Mouse (Mus musculus) lung, adult 18-20 months (tissue): ENCODE data around the gene Baz1b.
"Not testable (repeated sequence)": the region's sequence is repeated elsewhere in the genome, so short reads cannot be mapped to it uniquely, and the experiment has no call there.

Experiments used
- DNase-seq, 2 experiments: peaks; one replicate each; pipeline ENCODE4 v3.0.0; 2022; ENCODE audit warnings: mixed read lengths in 2 of 2

Baz1b gene

DNA sequence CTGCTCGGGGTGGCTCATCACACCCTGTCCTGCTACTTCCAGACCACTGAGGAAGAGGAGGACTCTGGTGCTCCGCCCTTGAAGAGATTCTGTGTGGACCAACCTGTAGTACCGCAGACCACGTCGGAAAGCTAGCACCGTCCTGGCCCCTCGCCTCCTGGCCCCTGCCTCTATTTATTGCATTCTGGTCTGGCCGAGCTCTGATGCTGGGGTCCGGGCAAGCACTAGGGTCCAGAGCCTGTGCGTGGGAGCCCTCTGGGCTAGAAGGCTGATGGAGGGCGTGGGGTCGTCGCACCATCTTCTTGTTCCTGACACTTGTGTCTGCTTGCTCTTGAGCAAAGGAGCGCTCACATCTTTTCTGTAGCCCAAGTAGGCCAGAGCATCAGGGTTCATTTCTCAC is 6.3 kb upstream of the Baz1b start:
- DNase-seq: no peak

DNA sequence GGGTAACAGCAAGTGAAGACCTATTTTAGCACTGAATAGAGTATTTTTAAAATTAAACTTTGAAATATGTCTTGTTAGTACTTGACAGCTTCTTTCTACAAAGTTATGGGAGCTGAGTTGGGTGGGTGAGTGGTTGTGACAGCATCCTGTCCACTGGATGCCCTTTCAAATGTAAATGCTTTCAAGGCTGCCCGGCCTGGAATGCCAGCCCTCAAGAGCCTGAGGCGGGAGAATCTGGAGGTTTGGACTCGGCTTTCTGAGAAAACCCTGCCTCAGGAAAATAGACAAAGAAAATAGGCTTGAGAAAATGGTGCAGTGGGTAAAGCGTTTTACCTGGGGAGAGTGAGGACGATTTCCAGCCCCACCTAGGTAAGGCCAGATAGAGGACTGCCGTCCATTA is 5.3 kb upstream of the Baz1b start:
- DNase-seq: no peak

DNA sequence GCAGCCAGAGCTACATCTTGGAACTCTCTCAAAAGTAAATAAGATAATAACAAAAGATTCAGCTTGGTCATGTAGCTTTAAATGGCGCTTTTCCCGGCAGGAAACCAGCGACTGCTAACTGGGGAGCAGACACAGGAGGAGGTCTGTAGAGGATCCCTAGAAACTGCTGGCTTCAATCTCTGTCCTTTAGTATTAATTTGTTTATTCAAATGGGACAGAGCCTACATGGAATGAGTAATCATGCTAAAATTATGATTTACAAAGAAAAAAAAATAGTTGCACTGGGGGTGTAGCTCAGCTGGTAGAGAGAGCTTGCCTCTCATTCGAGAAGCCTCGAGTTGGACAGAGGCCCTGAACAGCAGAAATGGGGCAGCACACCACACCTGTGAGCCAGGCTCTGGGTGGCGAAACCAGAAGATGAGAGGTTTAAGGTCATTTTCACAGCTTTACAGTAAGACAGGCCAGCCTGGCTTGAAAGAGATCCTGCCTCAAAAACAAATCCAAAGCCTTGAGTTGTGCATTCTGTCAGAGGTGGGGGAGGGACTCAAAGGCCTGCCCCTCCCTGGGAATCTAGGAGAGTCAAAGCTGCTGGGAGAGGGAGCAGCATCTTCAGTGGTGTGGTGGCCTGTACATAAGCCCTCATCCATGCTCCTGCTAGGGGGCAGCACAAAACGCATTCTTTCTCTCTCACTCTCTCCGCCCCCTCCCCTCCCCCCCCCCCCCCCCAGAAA is 3.8 kb upstream of the Baz1b start:
- no peak for DNase-seq

DNA sequence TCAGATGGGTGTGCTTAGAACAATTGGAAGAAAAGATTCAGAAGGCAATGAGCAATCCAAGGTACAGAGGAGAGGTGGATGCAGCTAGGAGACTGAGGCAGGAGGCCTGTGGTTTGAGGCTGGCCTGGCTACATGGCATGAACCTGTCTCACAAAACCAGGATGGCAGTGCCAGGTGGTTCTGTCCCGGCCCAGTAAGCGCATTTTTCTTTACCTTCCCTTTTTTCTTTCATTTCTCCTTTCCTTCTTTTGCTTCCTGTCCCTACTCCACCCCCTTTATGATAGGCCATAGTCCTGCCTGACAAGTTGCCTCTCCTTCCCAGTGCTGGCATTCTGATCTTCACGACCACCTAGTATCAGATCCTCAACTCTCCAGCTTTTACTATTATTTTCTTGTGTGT is 2.0 kb upstream of the Baz1b start:
- no peak for DNase-seq

DNA sequence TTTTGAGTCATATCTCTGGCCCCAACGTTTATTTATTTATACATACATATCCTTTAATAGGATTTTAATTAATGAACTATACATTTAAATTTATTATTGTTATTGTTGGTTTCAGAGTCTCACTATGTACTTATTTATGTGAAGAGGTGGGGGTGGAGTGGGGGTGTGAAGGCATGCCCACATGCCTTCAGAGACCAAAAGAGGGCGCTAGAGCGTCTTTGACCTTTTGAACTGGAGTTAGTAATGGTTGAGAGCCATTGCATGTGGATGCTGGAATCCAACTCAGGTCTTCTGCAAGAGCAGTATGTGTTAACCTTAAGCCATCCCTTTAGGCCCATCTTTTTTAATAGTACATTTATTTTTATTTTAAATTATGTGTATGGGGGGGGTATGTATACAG is 1.5 kb upstream of the Baz1b start:
- no peak for DNase-seq

DNA sequence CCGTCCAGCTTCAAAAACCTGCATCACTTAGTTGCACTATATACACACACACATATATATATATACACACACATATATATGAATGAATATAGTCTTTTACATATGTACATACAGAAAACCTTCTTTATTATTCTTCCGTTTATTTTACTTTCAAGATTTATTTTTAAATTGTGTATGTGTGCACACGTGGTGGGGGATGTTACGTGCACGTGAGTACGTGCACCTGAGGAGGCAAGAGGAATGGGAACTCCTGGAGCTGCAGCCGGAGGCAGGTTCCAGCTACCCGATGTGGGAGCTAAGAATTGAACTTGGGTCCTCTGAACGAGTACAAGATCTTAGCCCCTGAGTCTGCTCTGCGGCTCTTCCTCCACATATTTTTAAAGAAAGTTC is 838 bp upstream of the Baz1b start:
- DNase-seq: no peak

DNA sequence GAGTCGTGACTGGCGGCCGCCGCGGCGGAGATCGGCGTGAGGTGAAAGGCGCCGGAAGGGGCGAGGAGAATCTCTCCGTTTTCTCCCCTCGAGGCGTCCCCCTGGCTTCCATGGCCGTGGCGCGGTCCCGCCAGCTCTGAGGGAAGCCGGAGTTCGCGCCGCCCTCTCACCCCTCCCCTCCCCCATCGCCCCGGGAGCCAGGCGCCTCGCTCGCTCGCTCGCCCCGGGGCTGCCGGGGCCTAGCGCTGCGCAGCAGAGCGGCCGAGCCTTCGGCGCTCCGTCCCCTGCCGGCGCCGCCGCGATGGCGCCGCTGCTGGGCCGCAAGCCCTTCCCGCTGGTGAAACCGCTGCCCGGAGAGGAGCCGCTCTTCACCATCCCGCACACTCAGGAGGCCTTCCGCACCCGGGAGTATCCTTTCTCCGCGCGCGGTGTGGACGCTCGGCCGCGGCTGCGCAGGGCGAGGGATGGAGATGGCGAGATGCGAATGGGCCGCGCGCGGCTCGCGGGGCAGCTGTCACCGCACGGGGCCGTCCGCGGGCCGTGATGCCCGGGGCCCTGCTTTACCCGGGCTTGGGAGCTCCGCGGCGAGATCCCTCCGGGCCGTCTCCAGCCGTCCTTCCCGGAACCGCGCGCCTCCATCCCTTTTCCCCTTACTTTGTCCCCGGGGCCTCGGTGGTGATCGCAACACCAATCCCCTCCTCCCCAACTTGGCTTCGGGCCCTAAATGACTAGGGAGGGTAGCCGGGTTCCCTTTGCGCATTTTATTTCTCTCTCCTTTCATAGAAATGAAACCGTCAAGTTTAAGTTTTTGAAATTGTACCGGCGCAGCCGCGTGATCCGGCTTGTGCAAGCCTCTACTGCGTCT is 517 bp downstream of the Baz1b start:
- peak; percentile 33 to 34 for DNase-seq

DNA sequence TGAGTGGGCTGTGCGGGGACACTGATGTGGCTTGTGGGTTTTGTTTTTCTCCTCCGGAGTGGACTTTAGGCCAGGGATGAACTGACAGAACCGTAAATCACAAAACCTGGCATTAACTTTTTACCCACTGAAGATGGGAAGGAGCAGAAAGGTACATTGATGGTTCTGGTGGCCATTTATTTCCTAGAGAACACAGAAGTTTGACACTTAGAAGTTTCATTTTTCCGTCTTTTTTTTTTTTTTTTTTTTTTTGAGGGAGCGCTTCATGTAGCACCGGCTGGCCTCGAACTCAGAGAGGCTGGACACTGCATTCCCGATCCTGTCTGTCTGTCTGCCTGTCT is 1.1 kb downstream of the Baz1b start:
- DNase-seq: no peak

DNA sequence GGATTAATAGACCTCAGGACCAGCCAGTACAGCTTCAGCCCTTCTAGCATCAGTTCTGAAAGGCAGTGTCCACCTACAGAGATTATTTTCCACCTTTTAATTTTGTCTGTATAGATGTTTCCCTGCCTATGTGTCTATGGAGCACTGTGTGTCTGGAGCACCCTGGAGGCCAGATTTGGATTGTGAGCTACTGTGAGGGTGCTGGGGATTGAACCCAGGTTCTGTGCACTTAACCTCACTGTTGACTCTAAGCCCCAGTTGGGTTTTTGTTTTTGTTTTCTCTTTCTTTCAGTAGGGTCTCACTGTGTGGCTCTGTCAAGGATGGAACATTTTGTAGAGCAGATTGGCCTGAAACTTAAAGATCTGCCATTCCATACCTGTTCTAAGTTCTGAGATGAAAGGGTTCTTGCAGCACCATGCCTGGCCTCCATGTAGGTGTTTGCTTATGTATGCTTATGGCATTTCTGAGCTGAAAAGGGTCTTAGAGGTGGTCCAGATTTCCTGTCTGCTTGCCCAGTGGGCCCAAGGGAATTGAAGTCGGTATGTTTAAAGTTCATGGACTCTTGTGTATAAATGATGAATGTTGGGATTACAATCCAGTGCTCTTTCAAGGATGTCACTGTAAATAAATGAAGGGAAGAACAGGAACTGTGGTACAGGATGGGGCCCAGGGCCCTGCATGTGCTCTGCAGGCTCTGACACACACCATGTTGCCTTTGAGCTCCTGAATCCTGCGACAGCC is 2.4 kb downstream of the Baz1b start:
- DNase-seq: no peak

DNA sequence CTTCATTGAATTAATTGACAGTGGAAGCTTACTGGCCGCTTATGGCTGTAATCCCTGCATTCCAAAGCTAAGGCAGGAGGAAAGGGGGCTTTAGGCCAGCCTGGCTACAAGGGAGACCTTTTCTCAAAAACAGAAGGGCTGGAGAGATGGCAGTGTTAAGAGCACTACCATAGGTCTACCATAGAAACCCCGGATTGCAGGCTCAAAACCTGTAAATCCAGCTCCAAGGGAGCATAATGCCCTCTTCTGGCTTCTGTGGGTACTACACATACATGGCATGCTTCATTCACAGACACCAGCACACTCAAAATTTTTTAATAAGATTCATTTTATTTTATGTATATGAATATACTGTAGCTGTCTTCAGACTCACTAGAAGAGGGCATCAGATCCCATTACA is 4.6 kb downstream of the Baz1b start:
- DNase-seq: peak; percentile 53 to 63

DNA sequence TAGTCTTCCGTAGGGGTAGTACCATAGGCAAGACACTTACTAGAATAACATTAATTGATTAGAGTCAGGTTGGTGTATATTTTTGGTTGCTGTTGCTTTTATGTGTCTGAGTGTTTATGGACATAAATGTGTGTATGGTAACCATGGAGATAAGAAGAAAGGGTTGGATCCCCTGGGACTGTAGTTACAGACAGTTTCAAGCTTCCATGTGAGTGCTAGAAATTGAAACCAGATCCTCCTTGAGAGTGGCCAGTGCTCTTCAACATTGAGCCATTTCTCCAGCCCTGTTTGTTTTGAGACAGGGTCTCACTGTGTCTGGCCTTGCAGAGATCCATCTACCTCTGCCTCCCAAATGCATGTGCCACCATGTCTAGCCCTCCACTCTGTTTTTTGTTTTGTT is 5.4 kb downstream of the Baz1b start:
- no peak for DNase-seq

DNA sequence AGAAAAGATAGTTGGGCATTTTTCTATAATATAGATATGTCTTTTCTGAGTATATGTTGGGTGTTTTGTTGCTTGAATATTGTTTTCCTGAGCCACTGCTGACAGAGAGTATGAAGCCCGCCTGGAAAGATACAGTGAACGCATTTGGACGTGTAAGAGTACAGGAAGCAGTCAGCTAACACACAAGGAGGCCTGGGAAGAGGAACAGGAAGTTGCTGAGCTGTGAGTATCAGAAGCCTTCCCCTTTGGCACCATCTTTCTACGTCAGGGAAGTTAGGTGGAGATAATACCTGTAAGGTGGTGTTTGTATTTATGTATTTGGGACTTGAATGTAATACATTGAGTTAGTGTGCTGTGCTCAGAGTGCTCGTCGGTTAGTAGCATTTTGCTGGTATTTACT is 9.3 kb downstream of the Baz1b start:
- no peak for DNase-seq

DNA sequence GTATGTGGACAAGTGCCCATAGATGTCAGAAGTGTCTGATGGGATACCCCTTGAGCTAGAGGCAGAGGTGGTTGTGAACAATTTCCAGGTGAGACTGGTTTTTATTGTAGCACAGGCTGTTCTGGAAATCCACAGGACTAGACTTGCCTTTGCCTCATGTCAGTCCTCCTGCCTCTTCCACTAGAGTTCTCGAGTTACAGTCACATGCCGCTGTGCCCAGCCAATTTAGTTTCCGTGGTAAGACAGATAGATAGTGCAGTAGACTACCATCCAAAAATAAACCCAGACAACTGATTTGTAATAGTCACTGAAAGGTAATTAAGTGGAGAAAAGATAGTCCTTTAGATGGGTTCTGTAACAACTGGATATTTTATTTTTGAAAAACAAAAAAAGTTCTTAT is 15.7 kb downstream of the Baz1b start:
- DNase-seq: no peak

DNA sequence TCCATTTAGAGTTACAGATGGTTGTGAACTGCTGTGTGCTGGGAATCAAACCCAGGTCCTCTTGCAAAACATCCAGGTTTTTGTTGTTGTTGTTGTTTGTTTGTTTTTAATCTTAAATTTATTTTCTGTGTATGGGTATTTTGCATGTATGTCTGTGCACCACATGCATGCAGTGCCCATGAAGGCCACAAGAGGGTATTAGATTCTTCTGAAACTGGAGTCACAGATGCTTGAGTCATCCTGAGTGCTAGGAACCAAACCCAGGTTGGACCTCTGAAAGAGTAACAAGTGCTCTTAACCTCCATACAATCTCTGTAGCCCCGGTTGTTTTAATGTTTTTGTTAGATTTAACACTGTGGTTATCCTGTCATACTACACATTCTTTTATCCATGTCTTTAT is 21.1 kb downstream of the Baz1b start:
- DNase-seq: no peak

DNA sequence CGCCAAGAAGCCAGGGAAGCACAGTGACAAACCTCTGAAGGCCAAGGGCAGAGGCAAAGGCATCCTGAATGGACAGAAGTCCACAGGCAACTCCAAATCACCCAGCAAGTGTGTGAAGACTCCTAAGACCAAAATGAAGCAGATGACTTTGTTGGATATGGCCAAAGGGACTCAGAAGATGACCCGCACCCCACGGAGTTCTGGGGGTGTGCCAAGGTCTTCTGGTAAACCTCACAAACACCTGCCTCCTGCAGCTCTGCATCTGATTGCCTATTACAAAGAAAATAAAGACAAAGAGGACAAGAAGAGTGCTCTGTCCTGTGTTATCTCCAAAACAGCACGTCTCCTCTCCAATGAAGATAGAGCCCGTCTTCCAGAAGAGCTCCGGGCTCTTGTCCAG is 29.8 kb downstream of the Baz1b start:
- DNase-seq: no peak

DNA sequence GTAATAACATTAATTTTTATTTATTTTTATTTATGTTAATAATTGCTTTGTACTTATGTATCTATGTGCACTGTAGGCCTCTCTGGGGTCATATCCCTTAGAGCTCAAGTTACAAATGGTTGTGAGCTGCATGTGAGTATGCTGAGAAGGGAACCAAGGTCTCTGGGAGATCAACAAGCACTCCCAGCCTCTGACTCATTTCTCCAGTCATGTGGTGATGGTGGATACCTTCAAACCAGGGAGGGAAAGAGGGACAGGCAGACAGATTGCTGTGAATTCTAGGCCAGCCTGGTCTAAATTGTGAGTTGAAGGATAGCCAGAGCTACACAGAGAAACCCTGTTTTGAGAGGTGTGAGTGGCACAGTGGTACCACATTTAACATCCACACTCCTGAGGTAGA is 33.9 kb downstream of the Baz1b start:
- DNase-seq: no peak

DNA sequence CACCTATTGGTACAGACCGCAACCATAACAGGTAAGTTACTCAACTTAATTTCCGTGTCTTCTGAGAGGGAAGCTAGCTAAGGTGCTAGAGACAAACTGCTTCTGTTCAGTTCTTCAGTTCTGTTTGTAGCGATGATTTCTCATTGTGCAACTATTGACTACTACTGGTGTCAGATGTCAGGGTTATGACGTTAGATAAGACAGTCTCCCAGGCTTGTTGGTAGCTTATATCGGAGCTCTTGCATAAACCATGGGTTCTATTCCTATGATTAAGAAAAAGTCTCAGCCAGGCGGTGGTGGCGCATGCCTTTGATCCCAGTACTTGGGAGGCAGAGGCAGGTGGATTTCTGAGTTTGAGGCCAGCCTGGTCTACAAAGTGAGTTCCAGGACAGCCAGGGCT is 35.0 kb downstream of the Baz1b start:
- DNase-seq: no peak

DNA sequence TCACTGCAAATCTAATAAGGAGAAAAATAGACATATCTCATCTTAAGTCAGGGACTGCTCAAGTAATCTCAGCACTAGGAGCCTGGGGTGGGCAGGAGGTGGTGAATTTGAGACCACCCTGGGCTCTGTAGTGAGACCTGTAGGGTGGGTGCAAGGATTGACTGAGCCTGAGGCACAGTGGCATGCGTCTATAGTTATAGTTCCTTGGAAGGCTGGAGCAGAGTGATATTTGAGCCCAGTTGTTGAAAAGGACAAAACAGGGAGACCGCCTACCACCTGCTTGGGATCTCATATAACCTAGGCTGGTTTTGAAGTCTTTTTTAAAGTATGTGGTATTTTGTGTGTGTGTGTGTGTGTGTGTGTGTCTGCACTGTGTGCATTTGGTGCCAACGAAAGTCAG is 37.1 kb downstream of the Baz1b start:
- DNase-seq: no peak

DNA sequence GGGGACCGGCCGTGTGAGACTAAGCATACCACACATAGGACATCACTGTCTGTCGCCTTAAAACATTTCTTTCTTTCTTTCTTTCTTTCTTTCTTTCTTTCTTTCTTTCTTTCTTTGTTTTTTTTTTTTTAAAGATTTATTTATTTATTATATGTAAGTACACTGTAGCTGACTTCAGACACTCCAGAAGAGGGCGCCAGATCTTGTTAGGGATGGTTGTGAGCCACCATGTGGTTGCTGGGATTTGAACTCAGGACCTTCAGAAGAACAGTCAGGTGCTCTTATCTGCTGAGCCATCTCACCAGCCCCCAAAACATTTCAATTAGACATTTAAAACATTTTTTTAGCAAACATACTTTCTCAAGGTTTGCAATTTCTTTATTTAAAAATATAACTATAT is 38.8 kb downstream of the Baz1b start:
- not testable (repeated sequence) for DNase-seq

DNA sequence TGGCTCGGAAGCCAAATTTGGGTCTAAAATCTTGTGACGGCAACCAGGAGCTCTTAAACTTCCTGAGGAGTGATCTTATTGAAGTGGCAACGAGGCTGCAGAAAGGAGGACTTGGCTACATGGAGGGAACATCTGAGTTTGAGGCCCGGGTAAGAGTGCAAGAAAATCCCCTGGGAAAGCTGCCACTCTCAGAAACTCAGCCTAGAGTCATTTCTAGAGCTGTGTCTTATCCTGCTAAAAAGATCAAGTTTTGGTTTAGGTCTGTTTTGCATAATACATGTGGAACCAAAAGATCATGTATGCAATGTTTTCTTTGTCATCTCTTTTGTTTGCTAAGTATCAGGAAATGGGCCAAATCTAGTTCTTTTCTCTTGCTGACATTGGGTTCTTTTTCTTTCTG is 43.1 kb downstream of the Baz1b start:
- no peak for DNase-seq

DNA sequence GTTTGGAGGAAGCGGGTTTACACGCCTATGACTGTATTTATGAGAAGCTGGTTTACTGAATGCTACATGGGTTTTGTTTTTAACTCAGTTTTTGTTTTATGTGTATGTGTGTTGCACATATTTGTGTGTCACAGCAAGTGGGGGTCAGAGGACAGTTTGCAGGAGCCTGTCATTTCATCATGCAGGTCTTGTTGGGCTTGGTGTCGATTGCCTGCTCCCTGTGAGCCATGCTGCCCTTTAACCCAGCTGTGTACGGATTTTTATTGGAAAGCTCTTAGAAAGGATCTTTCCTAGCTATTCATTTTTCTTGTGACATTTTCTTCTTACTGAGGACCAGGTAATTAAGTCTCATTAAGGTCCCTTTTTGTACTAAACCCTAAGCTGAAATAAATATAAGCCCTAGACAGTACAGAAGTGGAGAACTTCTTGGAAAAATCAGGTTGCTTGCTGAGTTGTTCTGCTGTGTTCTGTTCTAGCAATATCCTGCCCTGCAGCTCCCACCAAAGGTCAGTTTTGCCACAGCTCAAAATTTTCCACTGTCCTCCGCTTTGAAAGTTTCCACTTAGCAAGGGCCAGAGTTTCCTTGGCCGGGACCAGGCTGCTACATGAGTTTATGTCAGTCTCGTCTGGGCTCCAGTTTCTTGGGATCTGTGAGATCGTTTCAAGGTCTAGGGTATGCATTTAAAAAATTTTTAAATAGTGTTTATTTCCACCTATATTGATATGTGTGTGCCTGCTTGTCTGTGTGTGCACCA is 46.3 kb downstream of the Baz1b start:
- DNase-seq: no peak

DNA sequence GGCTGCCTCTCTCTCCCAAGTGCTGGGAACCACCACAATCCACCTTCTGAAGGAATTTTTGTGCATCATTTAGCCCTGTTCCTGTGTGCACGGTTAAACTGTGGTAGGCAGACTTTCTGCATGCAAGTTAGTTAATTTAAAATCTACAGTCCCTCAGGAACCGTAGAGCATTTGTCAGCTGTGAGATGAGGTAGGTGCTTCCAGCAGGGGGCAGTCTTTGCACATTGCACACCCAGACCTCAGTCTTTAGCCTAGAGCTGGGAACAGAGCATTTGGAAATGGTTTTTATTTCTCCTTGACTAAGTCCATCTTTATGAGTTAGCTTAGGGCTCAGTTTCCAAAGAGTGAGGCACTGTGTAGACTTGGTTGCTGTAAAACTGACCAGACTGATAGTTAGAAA is 49.5 kb downstream of the Baz1b start:
- peak; percentile 24 to 35 for DNase-seq

DNA sequence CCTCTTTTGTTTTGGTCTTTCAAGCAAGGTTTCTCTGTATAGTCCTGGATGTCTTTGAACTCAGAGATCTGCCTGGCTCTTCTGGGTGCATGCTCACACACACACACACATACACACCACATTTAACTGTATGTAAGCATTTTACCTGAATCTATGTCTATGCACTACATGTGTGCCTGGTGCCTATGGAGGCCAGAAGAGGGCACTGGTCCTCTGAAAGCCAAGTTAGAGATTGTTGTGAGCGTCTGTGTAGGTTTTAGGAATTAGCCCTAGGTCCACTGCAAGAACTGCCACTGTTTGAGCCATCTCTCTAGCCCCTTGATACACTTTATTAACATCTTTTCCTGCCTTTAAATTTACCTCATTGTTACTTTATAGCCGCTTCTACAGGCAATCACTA is 51.8 kb downstream of the Baz1b start:
- DNase-seq: no peak
